Mouse (Mus musculus) cortical plate, adult 2 months (tissue): ENCODE results near the gene Tbcel. TPM values are rescaled to one million over a fixed set of nuclear protein-coding genes. Genes with fewer than 3 reads are reported as not detected.

ENCODE experiments used
- H3K27ac ChIP-seq: fragments of 200-500 bp; 2 replicates; pipeline ENCODE4 v1.5.1; 2012; ENCODE audit warnings: low read length, control low read depth, inconsistent platforms; ENCODE audit not compliant: insufficient read depth
- H3K4me1 ChIP-seq: fragments of 200-500 bp; 2 replicates; pipeline ENCODE4 v1.6.1; 2011; ENCODE audit warnings: low read length; ENCODE audit not compliant: control insufficient read depth, insufficient read depth
- H3K4me3 ChIP-seq: fragments of 200-500 bp; 2 replicates; pipeline ENCODE4 v1.5.1; 2011; ENCODE audit warnings: mild to moderate bottlenecking, low read length, control low read depth; ENCODE audit not compliant: insufficient read depth
- CTCF ChIP-seq: fragments of 200-500 bp; IDR thresholded peaks from 2 replicates; pipeline ENCODE4 v1.5.1; 2011; ENCODE audit warnings: mild to moderate bottlenecking, control low read depth, low read length; ENCODE audit not compliant: insufficient read depth; ENCODE audit errors: extremely low read depth
- POLR2A ChIP-seq: fragments of 200-500 bp; IDR thresholded peaks from 2 replicates; pipeline ENCODE4 v1.6.1; 2011; ENCODE audit warnings: mild to moderate bottlenecking, low read length, control low read depth; ENCODE audit not compliant: insufficient read depth; ENCODE audit errors: extremely low read depth
- polyA plus RNA-seq: library from polyadenylated mRNA; depleted of rRNA; stranded (reverse); fragments of >200 nt; gene quantifications from 2 replicates; pipeline ENCODE4 v1.2.3, GENCODE M21; 2012; rRNA removed

The Tbcel gene
- polyA plus RNA-seq, 1 experiment, result 30.3 TPM

DNA sequence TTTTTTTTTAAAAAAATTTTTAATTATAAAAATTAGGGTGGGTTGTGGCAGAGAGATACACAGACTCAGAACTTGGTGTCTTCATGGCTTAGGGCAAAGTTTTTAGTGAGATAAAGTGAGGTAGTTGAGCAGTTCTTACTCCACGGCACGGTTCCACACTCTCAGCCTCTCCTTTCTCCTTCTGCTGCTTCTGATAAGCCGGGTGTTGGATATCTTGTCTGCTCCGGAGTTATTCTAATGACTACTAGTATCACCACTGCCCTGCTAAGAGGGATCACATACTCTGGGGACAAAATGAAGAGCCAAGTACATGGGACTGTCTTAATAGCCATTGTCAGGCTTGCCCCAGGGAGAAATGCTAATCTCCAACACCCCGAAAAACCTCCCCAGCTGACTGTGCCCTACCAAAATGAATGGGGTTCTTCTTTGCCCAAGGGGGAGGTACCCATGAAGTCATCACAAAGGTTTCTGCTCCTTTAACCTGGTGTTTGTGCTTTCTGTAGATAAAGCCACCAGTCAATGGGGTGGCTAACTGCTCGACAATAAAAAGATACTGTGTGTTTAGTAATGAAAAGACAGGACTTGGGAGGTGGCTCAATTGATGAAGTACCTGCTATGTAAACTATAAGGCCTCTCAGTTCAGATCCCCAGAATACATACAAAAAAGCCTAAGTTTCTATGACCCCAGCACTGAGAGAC lies 135.8 kb downstream of the Tbcel start:
- no peak overlapping the region for H3K4me3 ChIP-seq
- no peak overlapping the region for H3K27ac ChIP-seq
- H3K4me1 ChIP-seq, result no peaks in the 10 kb centered on the region
- TF ChIP-seq CTCF (no peak), POLR2A (no peak)

Other genes starting within 250 kb of the Tbcel start
- gene Sc5d, start 243.6 kb downstream of the Tbcel start, polyA plus RNA-seq, result 74.8 and 90.6 TPM in 2 replicates
- gene Tecta, start 107.9 kb downstream of the Tbcel start, polyA plus RNA-seq, result 0.27 and 0.30 TPM in 2 replicates